Mouse (Mus musculus): ENCODE data around the gene Lhx3.

The Lhx3 gene

GRCm38 (mm10) chr2:26208126-26208789 is at the start of gene Lhx3:
TSS of gene Lhx3 (minus strand) at chr2:26208289.
- ATAC-seq (ENCODE audit: insufficient number of reproducible peaks, low FRiP score, low TSS enrichment): no peak

GRCm38 (mm10) chr2:26257315-26258096 is 49.4 kb upstream of the Lhx3 start:
- ATAC-seq (ENCODE audit: insufficient number of reproducible peaks, low FRiP score, low TSS enrichment): no peak

GRCm38 (mm10) chr2:26254816-26255215 is 46.7 kb upstream of the Lhx3 start:
- ATAC-seq (ENCODE audit: insufficient number of reproducible peaks, low FRiP score, low TSS enrichment): no peak

GRCm38 (mm10) chr2:26252514-26253206 is 44.6 kb upstream of the Lhx3 start:
- ATAC-seq (ENCODE audit: insufficient number of reproducible peaks, low FRiP score, low TSS enrichment): no peak

GRCm38 (mm10) chr2:26247531-26247930 is 39.4 kb upstream of the Lhx3 start:
- no peak for ATAC-seq (ENCODE audit: insufficient number of reproducible peaks, low FRiP score, low TSS enrichment)

GRCm38 (mm10) chr2:26240841-26241240 is 32.8 kb upstream of the Lhx3 start:
- no peak for ATAC-seq (ENCODE audit: insufficient number of reproducible peaks, low FRiP score, low TSS enrichment)

GRCm38 (mm10) chr2:26240330-26240729 is 32.2 kb upstream of the Lhx3 start:
- ATAC-seq (ENCODE audit: insufficient number of reproducible peaks, low FRiP score, low TSS enrichment): no peak

- peak; percentile 64; the same call in 1 of the 2 replicates for ATAC-seq (ENCODE audit: insufficient number of reproducible peaks, low FRiP score, low TSS enrichment)
Measured at GRCm38 (mm10) chr2:26237290-26237782, 29.2 kb upstream of the Lhx3 start, which contains the start of gene Qsox2. TSS of gene Qsox2 (minus strand) at chr2:26237525.

- ATAC-seq (ENCODE audit: insufficient number of reproducible peaks, low FRiP score, low TSS enrichment): 0 out of 2 replicates have a peak, but pooled peaks have one; percentile 26
Measured at GRCm38 (mm10) chr2:26236681-26237289, 28.7 kb upstream of the Lhx3 start.

- ATAC-seq (ENCODE audit: insufficient number of reproducible peaks, low FRiP score, low TSS enrichment): no peak
Measured at GRCm38 (mm10) chr2:26234771-26235170, 26.7 kb upstream of the Lhx3 start.

GRCm38 (mm10) chr2:26234253-26234652 is 26.2 kb upstream of the Lhx3 start:
- ATAC-seq (ENCODE audit: insufficient number of reproducible peaks, low FRiP score, low TSS enrichment): no peak

- no peak for ATAC-seq (ENCODE audit: insufficient number of reproducible peaks, low FRiP score, low TSS enrichment)
Measured at GRCm38 (mm10) chr2:26231366-26231765, 23.3 kb upstream of the Lhx3 start.

- ATAC-seq (ENCODE audit: insufficient number of reproducible peaks, low FRiP score, low TSS enrichment): no peak
Measured at GRCm38 (mm10) chr2:26230253-26230652, 22.2 kb upstream of the Lhx3 start.

GRCm38 (mm10) chr2:26227788-26228187 is 19.7 kb upstream of the Lhx3 start:
- ATAC-seq (ENCODE audit: insufficient number of reproducible peaks, low FRiP score, low TSS enrichment): peak; percentile 71; the same call in 1 of the 2 replicates

- no peak for ATAC-seq (ENCODE audit: insufficient number of reproducible peaks, low FRiP score, low TSS enrichment)
Measured at GRCm38 (mm10) chr2:26225242-26225641, 17.2 kb upstream of the Lhx3 start.

- ATAC-seq (ENCODE audit: insufficient number of reproducible peaks, low FRiP score, low TSS enrichment): peak; percentile 65; the same call in 1 of the 2 replicates
Measured at GRCm38 (mm10) chr2:26223961-26224360, 15.9 kb upstream of the Lhx3 start.

- ATAC-seq (ENCODE audit: insufficient number of reproducible peaks, low FRiP score, low TSS enrichment): peak; percentile 56; the same call in 1 of the 2 replicates
Measured at GRCm38 (mm10) chr2:26214526-26214925, 6.4 kb upstream of the Lhx3 start.

GRCm38 (mm10) chr2:26209566-26209965 is 1.5 kb upstream of the Lhx3 start:
- no peak for ATAC-seq (ENCODE audit: insufficient number of reproducible peaks, low FRiP score, low TSS enrichment)

GRCm38 (mm10) chr2:26207559-26207958 is 530 bp downstream of the Lhx3 start:
- ATAC-seq (ENCODE audit: insufficient number of reproducible peaks, low FRiP score, low TSS enrichment): no peak

GRCm38 (mm10) chr2:26205761-26206160 is 2.3 kb downstream of the Lhx3 start:
- no peak for ATAC-seq (ENCODE audit: insufficient number of reproducible peaks, low FRiP score, low TSS enrichment)
